Mouse (Mus musculus): ENCODE measurements at regions not wholly inside any gene's neighbourhood (a gene's known extent, or its start where the extent isn't known, plus 50 kb on each side); places are given as distances from the start of the nearest gene placed in this dataset.

GRCm38 (mm10) chr9:118318357-118319140 lies 159.5 kb upstream of the Eomes start:
- intact Hi-C loops (cut with DNase I), result no loop called here
- no peak for DNase-seq

GRCm38 (mm10) chr9:118323796-118324195 lies 154.2 kb upstream of the Eomes start:
- intact Hi-C loops (cut with DNase I), result no loop called here
- DNase-seq, result no peak

GRCm38 (mm10) chr9:118326656-118327055 lies 151.4 kb upstream of the Eomes start:
- intact Hi-C loops (cut with DNase I), result no loop called here

GRCm38 (mm10) chr9:118327904-118328303 lies 150.1 kb upstream of the Eomes start:
- intact Hi-C loops (cut with DNase I), result no loop called here
- no peak for DNase-seq

More at GRCm38 (mm10) chr9:118326656-118327055, 151.4 kb upstream of the Eomes start:
- DNase-seq, result no peak

DNA sequence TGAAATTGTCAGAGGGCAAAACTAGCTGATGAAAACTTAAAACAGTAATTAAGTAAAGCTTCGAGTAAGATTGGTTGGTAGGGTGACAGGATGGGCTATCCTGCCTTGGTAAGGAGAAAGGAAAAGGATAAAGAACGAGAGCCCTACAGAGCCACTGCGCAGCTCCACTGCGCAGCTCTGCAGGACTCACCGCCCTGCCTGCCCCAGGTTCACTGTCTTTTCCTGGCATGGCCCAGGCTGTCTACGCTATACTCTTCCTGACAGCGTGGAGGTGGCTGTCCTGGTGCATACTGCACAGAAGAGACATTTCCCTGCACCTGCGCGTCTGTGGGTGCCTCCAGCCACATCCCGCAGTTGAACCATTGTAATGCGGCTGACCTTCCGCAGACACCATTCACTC lies 136.6 kb upstream of the Eomes start:
- no peak for DNase-seq
- intact Hi-C loops (cut with DNase I), result no loop called here

- DNase-seq, result no peak
- intact Hi-C loops (cut with DNase I), result no loop called here
Observed at GRCm38 (mm10) chr9:118354911-118355310, 123.1 kb upstream of the Eomes start.

- no peak for DNase-seq
- intact Hi-C loops (cut with DNase I), result no loop called here
Observed at GRCm38 (mm10) chr9:118357406-118357805, 120.6 kb upstream of the Eomes start.

DNA sequence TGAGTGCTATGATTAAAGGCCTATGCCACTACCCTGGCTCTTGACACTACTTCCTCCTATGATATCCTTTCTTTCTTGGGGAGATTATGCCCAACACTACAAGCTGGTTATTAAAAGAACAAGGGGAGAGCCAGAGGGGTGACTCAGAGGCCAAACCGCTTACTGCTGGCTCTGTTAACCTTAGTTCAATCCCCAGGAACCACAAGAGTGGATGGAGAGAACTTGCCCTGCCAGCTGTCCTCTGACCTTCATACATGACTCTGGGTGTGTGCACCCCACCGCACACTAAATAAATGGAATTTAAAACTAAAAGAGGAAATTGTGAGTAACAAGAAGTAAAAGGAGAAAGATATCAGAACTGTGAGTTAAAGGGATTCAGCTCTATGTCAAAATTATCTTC lies 114.1 kb upstream of the Eomes start:
- DNase-seq, result no peak

DNA sequence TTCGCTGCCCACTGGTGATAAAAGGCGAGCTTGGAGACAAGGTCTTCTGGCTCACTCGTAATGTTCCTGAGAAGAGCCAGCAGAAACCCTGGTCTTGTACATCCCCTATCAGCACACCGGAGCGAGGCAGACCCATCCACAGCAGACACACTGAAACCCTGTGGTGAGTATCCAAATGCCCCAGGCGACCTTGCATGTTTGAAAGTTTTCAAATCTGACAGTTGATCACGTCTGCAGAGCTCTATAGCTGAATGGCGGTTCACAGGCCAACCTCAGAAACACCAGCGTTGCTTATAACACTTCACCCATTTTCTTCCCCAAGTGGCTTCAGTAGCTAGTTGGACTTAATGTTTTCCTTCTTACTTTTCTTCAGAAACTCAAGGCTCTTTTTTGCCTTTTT lies 112.6 kb upstream of the Eomes start:
- DNase-seq, result no peak
- intact Hi-C loops (cut with DNase I), result no loop called here

More for the DNA sequence above, 114.1 kb upstream of the Eomes start:
- intact Hi-C loops (cut with DNase I), result no loop called here

- no peak for DNase-seq
- intact Hi-C loops (cut with DNase I), result no loop called here
Observed at GRCm38 (mm10) chr9:118367314-118367713, 110.7 kb upstream of the Eomes start.

DNA sequence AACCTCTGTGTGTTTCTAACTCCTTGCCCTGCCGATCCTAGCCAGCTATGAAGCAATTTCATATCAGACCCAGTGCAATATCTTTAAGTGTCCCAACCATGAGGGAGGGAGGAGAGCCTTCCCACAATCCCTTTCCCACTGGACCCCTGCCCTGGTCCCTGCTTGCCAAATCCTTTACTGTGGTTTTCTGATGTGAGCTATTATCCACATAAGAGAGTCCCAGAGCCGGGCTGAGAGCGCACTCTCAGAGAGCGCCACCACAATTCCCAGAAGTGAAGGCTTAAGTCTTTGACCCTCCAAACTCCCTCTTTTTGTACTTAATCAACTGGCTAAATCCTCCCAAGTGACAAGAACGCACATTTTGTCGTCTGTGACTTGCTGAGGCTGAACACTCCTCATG lies 107.4 kb upstream of the Eomes start:
- intact Hi-C loops (cut with DNase I), result no loop called here
- no peak for DNase-seq

- DNase-seq, result no peak
Observed at GRCm38 (mm10) chr9:118374680-118375079, 103.3 kb upstream of the Eomes start.

DNA sequence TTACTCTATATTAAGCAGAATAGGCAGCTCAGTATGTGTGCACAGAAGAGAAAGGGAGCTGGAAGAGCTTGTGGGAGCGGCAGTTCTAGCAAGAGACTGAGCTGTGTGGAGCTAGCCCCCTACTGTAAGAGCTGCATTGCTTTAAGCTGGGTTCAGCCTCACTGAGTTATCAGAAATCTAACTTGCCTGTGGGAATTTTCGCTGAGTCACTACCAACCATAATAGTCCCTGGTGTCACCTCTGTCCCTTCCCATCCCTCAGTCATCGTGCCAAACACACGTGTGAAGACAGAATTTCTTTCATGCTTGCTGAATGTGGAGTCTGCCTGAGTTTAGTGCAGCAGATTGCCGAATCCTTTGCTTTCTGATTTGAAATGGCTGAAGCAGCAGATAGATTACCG lies 99.0 kb upstream of the Eomes start:
- DNase-seq, result no peak
- intact Hi-C loops (cut with DNase I), result no loop called here

More at GRCm38 (mm10) chr9:118374680-118375079, 103.3 kb upstream of the Eomes start:
- intact Hi-C loops (cut with DNase I), result no loop called here

DNA sequence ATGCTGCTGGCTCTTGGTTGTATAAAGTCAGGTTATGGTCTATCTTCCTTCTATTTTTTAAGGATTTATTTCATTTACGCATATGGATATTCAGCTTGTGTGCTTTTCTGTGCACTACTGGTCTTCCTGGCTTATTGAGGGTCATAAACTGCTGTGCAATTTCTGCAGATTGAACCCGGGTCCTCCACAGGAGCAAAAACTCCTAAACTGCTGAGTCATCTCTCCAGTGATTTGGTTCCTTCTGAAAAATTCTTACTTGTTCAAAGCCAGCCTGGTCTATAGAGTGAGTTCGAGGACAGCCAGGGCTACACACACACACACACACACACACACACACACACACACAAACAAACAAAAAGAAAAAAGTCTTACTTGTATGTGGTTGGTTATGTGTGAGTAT lies 95.5 kb upstream of the Eomes start:
- no peak for DNase-seq
- intact Hi-C loops (cut with DNase I), result no loop called here

- DNase-seq, result no peak
Observed at GRCm38 (mm10) chr9:118384610-118385009, 93.4 kb upstream of the Eomes start.

DNA sequence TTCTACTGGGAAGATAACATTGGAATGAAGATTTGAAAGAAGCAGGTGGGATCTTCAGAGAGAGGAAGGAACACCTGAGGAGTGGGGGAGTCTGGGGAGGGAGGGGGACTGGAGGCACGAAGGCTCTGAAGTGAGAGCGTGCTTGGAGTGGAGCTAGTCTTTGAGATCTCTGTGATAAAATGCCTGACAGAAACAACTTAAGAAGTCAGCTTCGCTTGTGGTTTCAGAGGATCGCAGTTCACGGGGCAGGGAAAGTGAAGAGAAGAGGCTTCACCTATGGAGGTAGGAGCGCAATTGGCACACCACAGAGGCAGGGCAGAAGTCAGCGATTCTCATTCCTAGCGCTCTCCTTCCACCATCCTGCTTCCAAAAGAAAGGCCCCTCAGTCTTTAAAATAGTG lies 90.4 kb upstream of the Eomes start:
- intact Hi-C loops (cut with DNase I), result no loop called here
- DNase-seq, result no peak

More at GRCm38 (mm10) chr9:118384610-118385009, 93.4 kb upstream of the Eomes start:
- intact Hi-C loops (cut with DNase I), result no loop called here

GRCm38 (mm10) chr9:118389481-118390334 lies 88.3 kb upstream of the Eomes start:
- peak; percentile 8 to 17 for DNase-seq
- intact Hi-C loops (cut with DNase I), result no loop called here

DNA sequence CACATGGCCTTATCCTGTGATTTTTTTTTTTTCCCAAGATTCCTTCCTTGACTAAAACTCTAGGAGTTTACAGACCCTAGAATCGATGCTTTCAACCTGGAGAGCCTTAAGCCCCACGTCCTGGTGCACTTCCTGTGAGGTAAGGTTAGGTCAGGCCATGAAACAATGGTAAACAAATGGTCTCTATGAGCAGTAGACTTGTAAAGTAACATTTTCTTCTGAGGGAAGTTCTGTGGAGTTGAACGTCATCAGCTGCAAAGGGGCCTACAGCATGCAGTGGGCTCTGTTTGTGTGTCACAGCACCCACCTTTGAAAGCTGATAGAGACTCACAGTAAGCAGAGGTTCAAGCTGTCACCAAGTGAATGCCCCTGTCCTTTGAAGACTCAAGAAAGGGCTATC lies 87.3 kb upstream of the Eomes start:
- no peak for DNase-seq
- intact Hi-C loops (cut with DNase I), result no loop called here

- intact Hi-C loops (cut with DNase I), result no loop called here
- DNase-seq, result no peak
Observed at GRCm38 (mm10) chr9:118391715-118392114, 86.3 kb upstream of the Eomes start.

DNA sequence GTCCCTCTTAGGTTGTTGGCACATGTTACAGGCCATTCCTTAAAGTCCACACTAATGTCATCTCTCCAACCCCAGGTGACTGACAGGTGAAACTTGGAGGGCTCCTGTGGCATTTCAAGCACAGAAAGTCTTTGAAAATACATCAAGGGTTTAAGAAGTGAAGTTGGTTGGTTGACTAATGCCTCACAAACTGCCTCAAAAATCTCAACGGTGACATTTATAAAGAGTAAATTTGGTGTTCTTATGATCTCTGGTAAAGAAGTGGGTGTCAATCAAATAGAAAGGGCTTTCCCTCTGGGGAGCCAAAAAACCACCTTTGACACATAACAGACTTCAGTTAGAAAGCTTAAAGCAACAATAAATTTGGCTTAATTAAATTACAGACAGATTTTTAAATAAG lies 85.2 kb upstream of the Eomes start:
- no peak for DNase-seq
- intact Hi-C loops (cut with DNase I), result no loop called here

DNA sequence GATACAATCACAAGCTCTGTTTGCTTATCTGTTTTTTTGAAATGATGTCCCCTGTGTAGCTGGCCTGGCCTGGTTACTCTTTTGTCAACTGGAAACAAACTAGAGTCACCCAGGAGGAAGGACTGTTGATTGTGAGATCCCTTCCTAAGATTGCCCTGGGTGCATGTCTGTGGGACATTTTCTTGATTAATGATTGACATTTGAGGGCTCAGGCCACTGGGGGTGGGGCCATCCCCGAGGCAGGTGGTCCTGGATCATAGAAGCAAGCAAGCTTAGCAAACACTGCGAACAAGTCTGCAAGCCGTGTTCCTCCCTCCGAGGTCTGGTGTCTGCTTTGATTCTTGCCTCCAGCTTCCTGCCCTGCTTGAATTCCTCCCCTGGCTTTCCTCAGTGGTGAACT lies 84.4 kb upstream of the Eomes start:
- intact Hi-C loops (cut with DNase I), result no loop called here
- DNase-seq, result no peak
